Comparison of ENCODE assay signal across 22 mouse cellular contexts in the genomic region with DNA sequence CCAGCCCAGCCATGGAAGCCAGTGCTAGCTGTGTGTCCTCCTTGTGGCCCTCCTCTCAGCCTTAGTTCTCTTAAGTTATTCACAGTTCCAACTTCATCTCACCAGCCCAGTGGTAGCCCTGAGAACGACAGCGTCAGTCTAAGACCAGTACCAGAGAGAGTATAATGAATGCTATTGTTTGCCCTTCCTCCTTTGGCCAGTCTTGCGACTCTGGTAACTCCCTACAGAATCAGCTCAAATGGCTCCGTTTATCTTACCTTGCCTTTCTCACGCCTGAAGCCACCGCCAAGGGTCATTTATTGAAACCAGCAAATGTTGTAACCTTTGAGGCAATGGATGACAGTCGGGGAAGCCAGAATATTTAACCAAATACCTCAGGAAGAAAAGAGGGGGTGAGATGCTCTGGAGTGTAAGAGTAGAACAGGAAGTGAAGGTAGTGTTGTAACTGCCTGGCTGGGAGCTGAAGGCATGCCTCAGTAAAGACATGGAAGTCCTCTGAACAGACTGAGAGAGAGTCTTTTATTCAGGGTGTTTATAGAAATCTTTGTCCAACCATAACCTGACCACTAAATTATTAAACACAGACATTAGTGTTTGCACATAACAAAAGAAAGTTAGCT. TPM values are rescaled to one million over a fixed set of nuclear protein-coding genes. Genes with fewer than 3 reads are reported as not detected.
DNase-seq lines count a peak whose midpoint lies in the region; ATAC-seq lines count a peak whose summit lies in the region.
"Had no signal": no experiment of that assay in that cellular context is flagged by ENCODE, and none has a peak within 500 bp of the region (broad histone marks: within the 10 kb centered on the region; RNA-seq: fewer than 3 reads in every experiment).

No protein-coding gene starts in this region.

- ATAC-seq in hindbrain, embryonic 12.5 days (ENCODE audit: low FRiP score), result no peak
- ATAC-seq in hematopoietic stem cell, adult 5-6 weeks (replicated peaks in 1 of 2; ENCODE audit: insufficient read depth in 1 of 2, low FRiP score in 2 of 2, low TSS enrichment in 1 of 2, low read depth in 1 of 2, poor library complexity in 2 of 2, severe bottlenecking in 2 of 2), result peak; percentile 29 to 36; a peak in 2 of 4 replicates
- ATAC-seq: forebrain, postnatal 0 days; hindbrain, embryonic 16.5 days; midbrain, embryonic 16.5 days had no signal

- H3K27me3 ChIP-seq in hindbrain, embryonic 10.5 days (ENCODE audit: insufficient read depth, poor library complexity, severe bottlenecking), result no peaks in the 10 kb centered on the region
- no peaks in the 10 kb centered on the region for H3K27me3 ChIP-seq in hindbrain, embryonic 12.5 days
- no peaks in the 10 kb centered on the region for H3K27me3 ChIP-seq in splenic B cell, adult 2 months (ENCODE audit: control insufficient read depth, insufficient read depth, low read length, poor library complexity, severe bottlenecking)
- H3K27me3 ChIP-seq: embryonic facial prominence, embryonic 12.5 days had no signal

- 47% methylated on average over 7 of the region's 7 CpGs for WGBS in hindbrain, embryonic 10.5 days
- 40% methylated on average over 7 of the region's 7 CpGs for WGBS in hindbrain, embryonic 12.5 days

- peaks cover 5% of the 10 kb centered on the region; the same call in 1 of the 2 replicates for H3K4me1 ChIP-seq in hindbrain, embryonic 10.5 days (replicated peaks)
- H3K4me1 ChIP-seq in hindbrain, embryonic 12.5 days, result no peaks in the 10 kb centered on the region
- H3K4me1 ChIP-seq: liver, embryonic 15.5 days had no signal

- no peak overlapping the region for H3K4me3 ChIP-seq in hindbrain, embryonic 10.5 days
- H3K4me3 ChIP-seq in hindbrain, embryonic 12.5 days, result no peak overlapping the region
- H3K4me3 ChIP-seq: embryonic facial prominence, embryonic 12.5 days; liver, embryonic 15.5 days had no signal

- no peak overlapping the region for H3K4me2 ChIP-seq in hindbrain, embryonic 12.5 days (replicated peaks)
- H3K4me2 ChIP-seq: embryonic facial prominence, embryonic 12.5 days; liver, embryonic 15.5 days had no signal

- H3K36me3 ChIP-seq in hindbrain, embryonic 10.5 days, result no peaks in the 10 kb centered on the region
- H3K36me3 ChIP-seq in hindbrain, embryonic 12.5 days, result no peaks in the 10 kb centered on the region
- H3K36me3 ChIP-seq in splenic B cell, adult 2 months (ENCODE audit: control insufficient read depth, insufficient read depth, low read length, poor library complexity, severe bottlenecking), result no peaks in the 10 kb centered on the region
- H3K36me3 ChIP-seq: embryonic facial prominence, embryonic 12.5 days; G1E; liver, embryonic 15.5 days had no signal

- no peaks in the 10 kb centered on the region for H3K9me3 ChIP-seq in hindbrain, embryonic 10.5 days
- H3K9me3 ChIP-seq in hindbrain, embryonic 12.5 days (replicated peaks), result no peaks in the 10 kb centered on the region
- H3K9me3 ChIP-seq: embryonic facial prominence, embryonic 12.5 days; G1E; liver, embryonic 15.5 days had no signal

- no peak overlapping the region for H3K9ac ChIP-seq in hindbrain, embryonic 12.5 days
- H3K9ac ChIP-seq: embryonic facial prominence, embryonic 12.5 days; forebrain, postnatal 0 days; liver, embryonic 15.5 days had no signal

- DNase-seq in hindbrain, embryonic 10.5 days (ENCODE audit: low spot score), result peak; percentile 6
- peak; percentile 8 for DNase-seq in ES-CJ7 (ENCODE audit: low read depth, low spot score)
- DNase-seq in splenic B cell, adult 2 months (ENCODE audit: low read depth, low spot score), result peak; percentile 13
- DNase-seq in urinary bladder, adult 2 months (ENCODE audit: low spot score), result no peak
- DNase-seq in right cerebral cortex, postnatal 25 days, result no peak
- DNase-seq: cerebellum, adult 9-11 months; forebrain, postnatal 0 days; kidney, adult 18-20 months; kidney, postnatal 25 days; layer of hippocampus, adult 9-11 months; right cerebral cortex, postnatal 14 days; thymus, postnatal 25 days had no signal

- H3K27ac ChIP-seq in hindbrain, embryonic 10.5 days, result no peak overlapping the region
- H3K27ac ChIP-seq in hindbrain, embryonic 12.5 days, result no peak overlapping the region
- H3K27ac ChIP-seq: embryonic facial prominence, embryonic 12.5 days; liver, embryonic 15.5 days; macrophage had no signal

RNA-seq across cellular contexts. Expression of gene Adora3, which starts 8.8 kb away (rescaled TPM):
- 0.27 TPM in 1 of 2 replicates, not detected in the other for polyA plus RNA-seq in hindbrain, embryonic 10.5 days (2016; fragmentation: Nextera tagmentation; extraction: Ambion mirVana)
- not detected in 2 replicates for polyA plus RNA-seq in hindbrain, embryonic 12.5 days (2016; fragmentation: Nextera tagmentation; extraction: Ambion mirVana)
- 0.38 TPM in 1 of 2 replicates, not detected in the other for total RNA-seq in hematopoietic stem cell, adult 5-6 weeks (2017)
- 0.41 and 0.53 TPM in 2 replicates for polyA plus RNA-seq in urinary bladder, adult 2 months (2012; rRNA removed)
- polyA plus RNA-seq: G1E had no signal

RNA-seq across cellular contexts. Expression of gene Tmigd3, which starts 8.8 kb away (rescaled TPM):
- polyA plus RNA-seq in hindbrain, embryonic 10.5 days (2016; fragmentation: Nextera tagmentation; extraction: Ambion mirVana), result not detected in 2 replicates
- polyA plus RNA-seq in hindbrain, embryonic 12.5 days (2016; fragmentation: Nextera tagmentation; extraction: Ambion mirVana), result not detected in 2 replicates
- 1.8 TPM in 1 of 2 replicates, not detected in the other for total RNA-seq in hematopoietic stem cell, adult 5-6 weeks (2017)
- polyA plus RNA-seq in urinary bladder, adult 2 months (2012; rRNA removed), result 0.13 and 0.14 TPM in 2 replicates
- total RNA-seq: adrenal gland, adult 18-20 months; forebrain, postnatal 0 days had no signal
- polyA plus RNA-seq: embryonic facial prominence, embryonic 12.5 days; forebrain, postnatal 0 days; hindbrain, embryonic 16.5 days; midbrain, embryonic 16.5 days; neural tube, embryonic 11.5 days had no signal

Comparison
In these comparisons a context has a peak if more than half of its experiments do, and no peak if none do; other contexts are left out.
1. DNase-seq: peak in hindbrain, embryonic 10.5 days (single experiment), ES-CJ7 (single experiment) and splenic B cell, adult 2 months (single experiment); none in urinary bladder, adult 2 months (single experiment) and right cerebral cortex, postnatal 25 days (single experiment).